Mouse (Mus musculus) right cerebral cortex, postnatal 25 days (tissue): ENCODE measurements around the gene Alkbh5.
A peak's percentile ranks its signal among the peaks of the same experiment; 100 is the strongest.
"Not testable (repeated sequence)": the region's sequence is repeated elsewhere in the genome, so short reads cannot be mapped to it uniquely, and the experiment has no call there.

Source experiments
- DNase-seq: peaks from one replicate; pipeline ENCODE4 v3.0.0; 2022

Alkbh5 gene

GRCm38 (mm10) chr11:60536180-60536858, at the start of gene Alkbh5:
Alkbh5 (plus strand) TSS chr11:60536381.
- peak; percentile 43 for DNase-seq

- no peak for DNase-seq
These were observed 43.5 kb upstream of the Alkbh5 start for GRCm38 (mm10) chr11:60492726-60493125.

GRCm38 (mm10) chr11:60495692-60496091, 40.5 kb upstream of the Alkbh5 start:
- DNase-seq = no peak

DNA sequence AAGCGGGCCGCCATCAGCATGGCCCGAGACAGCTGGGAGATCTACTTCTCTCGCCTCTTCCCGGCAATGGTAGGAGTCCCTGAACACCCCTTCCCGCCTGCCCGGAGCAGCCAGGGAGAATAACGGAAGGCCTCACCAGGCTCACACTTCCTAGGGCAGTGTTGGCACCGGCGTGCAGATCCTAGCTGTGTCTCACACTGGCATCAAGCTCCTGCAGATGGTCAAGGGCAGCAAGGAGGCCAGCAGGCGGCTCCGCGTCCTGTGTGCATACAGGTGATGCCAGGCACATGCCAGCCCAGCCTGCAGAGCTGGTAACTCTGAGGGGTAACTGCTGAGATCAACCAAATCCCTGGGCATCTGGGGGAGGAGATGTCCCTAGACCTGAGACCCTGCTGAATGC, 28.9 kb upstream of the Alkbh5 start:
- DNase-seq = no peak

GRCm38 (mm10) chr11:60508950-60509349, 27.2 kb upstream of the Alkbh5 start:
- DNase-seq = no peak

- no peak for DNase-seq
These were observed 26.7 kb upstream of the Alkbh5 start for GRCm38 (mm10) chr11:60509500-60509899.

DNA sequence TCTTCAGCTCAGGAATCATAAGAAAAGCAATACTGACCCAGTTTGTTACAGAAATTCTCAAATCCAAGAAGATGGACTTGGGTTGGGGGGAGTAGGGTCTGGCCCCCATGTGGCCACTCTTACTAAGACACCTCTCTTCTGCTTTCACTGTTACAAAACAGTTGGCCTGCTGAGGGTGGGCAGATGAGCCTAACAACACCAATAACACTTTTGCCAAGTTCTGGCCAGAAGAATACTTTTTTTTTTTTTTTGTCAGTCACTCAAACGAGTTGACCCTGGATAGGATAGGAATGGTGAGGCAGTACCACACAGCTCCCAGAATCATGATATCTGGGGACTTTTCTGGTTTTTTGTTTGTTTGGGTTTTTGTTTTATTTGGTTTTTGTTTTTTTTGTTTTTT, 24.3 kb upstream of the Alkbh5 start:
- no peak for DNase-seq

DNA sequence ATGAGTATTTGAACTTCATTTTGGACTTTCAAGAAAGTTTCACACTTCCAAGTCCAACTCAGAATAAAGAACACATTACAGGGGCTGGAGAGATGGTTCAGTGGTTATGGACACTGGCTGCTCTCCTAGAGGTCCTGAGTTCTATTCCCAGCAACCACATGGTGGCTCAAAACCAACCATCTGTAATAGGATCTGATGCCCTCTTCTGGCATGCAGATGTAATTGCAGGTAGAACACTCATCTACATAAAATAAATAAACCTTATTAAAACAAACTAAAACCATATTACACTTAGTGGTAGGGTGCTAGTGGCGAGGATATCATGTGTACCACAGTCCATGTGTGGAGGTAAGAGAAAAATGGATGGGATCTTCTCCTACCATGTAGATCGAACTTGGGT, 23.7 kb upstream of the Alkbh5 start:
- no peak for DNase-seq

DNA sequence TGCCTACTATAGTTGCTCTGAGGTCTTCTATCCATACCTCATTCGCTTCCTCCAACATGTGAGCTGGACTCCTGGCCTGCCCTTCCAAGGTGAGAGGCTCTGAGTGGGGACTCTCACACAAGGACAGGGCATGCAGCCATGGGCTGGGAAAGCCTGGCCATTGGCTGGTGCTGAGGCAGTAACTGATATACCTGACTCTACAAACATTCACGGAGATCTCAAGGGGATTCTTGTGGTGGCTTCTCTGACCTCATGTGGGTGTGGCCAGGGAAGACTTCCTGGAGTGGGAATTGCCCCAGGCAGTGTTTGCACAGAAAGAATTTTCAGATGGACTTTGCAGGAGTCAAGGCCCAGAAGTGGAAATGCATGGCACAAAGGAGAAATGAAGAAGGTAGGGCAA, 21.2 kb upstream of the Alkbh5 start:
- DNase-seq = no peak

GRCm38 (mm10) chr11:60518305-60518704, 17.9 kb upstream of the Alkbh5 start:
- DNase-seq = no peak

GRCm38 (mm10) chr11:60522027-60522426, 14.2 kb upstream of the Alkbh5 start:
- no peak for DNase-seq

DNA sequence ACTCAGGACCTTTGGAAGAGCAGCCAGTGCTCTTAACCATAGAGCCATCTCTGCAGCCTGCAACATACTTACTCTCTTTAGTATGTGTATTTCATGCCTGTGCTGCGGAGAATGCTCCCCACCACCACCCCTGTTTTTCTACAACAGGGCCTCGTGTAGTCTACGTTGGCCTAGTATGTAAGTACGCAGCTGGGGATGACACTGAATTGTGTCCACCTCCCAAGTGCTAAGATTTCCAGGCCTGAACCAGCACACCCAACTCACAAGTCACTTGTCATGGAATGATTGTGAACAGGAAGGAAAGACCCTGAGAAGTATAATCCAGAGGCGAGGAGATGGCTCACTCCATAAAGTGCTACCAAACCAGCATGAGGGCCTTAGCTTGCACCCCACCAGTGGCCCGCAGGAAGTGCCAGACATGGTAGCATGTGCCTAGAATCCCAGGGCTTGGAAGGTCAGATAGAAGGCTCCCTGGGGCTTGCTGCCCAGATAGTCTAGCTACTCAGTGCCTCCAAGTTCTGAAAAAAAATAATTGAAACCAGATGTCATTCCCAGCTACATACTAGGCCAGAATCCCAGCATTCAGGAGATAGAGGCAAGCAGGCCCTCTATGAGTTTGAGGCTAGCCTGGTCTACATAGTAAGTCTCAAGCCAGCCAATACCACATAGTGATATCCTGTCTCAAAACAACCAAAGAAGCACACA, 13.4 kb upstream of the Alkbh5 start:
- DNase-seq = no peak

DNA sequence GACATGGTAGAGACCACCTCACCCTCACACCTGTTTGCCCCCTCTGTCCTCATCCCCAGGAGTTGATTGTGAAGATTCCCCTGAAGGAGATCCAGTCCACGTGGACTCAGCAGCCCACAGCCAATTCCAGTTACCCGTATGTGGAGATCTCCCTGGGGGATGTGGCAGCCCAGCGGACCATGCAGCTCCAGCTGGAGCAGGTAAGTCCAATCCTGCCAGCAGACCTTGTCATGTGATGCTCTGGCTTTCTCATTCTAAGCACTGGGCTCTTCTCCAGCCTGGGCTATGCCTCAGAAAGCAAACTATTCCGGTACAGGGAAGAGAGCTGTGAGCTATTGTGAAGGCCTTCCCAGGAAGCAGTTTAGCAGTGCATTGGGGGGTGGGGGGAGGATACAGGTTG, 9.7 kb upstream of the Alkbh5 start:
- no peak for DNase-seq

DNA sequence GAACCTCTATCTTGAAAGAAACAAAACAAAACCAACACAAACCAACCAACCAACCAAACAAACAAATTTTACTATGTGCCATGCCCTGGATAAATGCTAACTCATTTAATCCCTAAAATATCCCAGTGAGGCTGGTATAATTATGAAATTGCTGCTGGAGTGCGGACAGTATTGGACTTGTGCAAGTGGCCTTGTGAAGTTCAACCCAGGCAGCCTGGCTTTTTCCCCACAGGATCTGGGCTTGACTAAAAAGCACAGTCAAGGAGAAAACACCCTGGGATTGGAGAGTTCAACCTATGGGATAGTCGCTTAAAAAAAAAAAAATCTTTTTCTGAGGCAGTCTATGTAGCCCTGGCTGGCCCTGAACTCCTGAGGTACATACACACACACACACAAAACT, 505 bp upstream of the Alkbh5 start:
- DNase-seq = no peak

- DNase-seq = peak; percentile 91
These were observed 782 bp downstream of the Alkbh5 start for GRCm38 (mm10) chr11:60536859-60537467.

DNA sequence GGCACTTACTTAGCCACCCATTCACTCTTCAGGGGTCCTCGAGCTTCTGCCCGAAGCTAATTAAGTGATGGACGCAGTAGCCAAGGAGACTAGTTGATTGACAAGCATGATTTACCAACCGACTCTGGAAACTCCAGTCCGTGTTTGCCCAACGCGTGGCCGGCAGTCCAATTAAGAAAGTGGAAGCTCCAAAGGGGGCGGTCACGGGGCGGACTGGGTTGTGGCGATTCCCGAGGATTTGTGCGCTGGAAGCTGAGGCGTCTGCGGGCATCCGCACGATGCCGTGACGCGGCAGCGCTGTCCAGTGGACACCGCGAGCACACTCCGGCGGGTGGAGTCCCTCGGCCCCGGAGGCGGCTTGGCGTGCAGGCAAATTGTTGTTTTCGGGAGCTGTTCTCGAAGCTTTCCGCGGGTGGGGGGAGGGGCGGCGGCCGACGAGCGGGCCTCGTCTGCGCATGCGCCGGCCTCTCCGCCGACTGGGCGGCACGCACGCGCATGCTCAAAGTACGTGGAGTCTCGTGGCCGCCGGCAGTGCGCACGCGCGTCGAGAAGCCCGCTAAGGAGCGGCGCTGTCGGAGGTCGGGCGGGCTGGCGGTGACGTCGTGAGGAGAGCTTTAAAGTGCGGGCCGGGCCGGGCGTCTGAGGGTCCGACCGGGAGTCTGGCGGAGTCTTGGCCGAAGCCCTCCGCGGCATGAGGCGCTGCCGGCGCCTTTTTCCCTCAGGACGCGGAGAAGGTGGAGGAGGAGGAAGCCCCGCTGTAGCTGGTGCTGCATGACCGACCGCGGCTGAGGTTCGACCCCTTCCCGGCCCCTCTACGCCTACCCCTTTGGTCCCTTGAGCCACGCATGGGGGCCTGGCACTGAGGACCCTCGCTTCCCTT, 1.5 kb downstream of the Alkbh5 start:
- peak; percentile 96 for DNase-seq

DNA sequence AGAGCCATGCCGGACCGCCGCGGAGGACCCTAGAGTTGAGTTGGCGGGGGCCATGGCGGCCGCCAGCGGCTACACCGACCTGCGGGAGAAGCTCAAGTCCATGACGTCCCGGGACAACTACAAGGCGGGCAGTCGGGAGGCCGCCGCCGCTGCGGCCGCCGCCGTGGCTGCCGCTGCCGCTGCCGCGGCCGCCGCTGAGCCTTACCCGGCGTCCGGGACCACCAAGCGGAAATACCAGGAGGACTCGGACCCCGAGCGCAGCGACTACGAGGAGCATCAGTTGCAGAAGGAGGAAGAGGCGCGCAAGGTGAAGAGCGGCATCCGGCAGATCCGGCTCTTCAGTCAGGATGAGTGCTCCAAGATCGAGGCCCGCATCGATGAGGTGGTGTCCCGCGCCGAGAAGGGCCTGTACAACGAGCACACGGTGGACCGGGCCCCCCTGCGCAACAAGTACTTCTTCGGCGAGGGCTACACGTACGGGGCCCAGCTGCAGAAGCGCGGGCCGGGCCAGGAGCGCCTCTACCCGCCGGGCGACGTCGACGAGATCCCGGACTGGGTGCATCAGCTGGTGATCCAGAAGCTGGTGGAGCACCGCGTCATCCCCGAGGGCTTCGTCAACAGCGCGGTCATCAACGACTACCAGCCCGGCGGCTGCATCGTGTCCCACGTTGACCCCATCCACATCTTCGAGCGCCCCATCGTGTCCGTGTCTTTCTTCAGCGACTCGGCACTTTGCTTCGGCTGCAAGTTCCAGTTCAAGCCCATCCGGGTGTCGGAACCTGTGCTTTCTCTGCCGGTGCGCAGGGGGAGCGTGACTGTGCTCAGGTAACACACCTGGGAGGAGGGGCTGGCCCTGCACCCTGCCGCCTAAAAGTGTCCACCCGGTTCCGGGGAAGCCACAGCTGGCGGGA, 2.4 kb downstream of the Alkbh5 start:
- peak; percentile 36 for DNase-seq

DNA sequence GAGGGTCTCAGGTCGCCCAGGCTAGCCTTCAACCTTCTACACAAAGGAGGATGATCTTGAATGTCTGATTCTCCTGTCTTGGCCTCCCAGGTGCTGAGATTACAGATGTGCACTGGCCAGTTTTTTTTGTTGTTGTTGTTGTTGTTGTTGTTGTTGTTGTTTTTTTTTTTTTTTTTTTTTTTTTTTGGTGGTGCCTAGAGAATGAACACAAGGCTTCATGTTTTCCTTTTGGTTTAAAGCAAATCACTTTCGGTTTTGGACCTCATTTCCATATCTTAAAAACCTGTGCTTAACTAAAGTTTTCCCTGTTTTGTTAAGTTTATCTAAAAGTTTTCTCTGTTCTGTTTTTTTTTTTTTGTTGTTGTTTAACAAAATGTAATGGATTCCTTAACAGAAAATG, 3.4 kb downstream of the Alkbh5 start:
- DNase-seq = no peak

GRCm38 (mm10) chr11:60540002-60540610, 3.9 kb downstream of the Alkbh5 start:
- DNase-seq = no peak

GRCm38 (mm10) chr11:60540761-60541160, 4.6 kb downstream of the Alkbh5 start:
- DNase-seq = no peak

DNA sequence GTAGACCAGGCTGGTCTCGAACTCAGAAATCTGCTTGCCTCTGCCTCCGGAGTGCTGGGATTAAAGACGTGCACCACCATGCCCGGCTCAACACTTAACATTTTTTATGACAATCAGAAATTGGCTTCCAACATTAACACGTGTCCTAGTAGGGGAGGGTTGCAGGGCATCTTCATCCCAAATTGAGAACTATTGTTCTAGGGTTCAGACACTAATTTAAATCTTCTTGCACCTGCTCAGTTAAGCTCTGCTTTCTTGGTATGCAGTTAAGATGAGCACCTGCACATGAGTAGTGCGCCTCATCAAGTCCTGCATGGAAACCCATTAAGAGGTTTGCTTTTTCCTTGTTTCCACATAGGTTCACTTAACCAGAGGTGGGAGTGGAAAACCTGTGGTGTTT, 5.7 kb downstream of the Alkbh5 start:
- DNase-seq = no peak

- DNase-seq = not testable (repeated sequence)
These were observed 7.0 kb downstream of the Alkbh5 start for GRCm38 (mm10) chr11:60543211-60543610.
